Mouse (Mus musculus) MEL (cell line): ENCODE results near the gene Ptk7. TPM values are rescaled to one million over a fixed set of nuclear protein-coding genes. Genes with fewer than 3 reads are reported as not detected.

Experiments
- DNase-seq: peaks from one replicate; pipeline ENCODE4 v3.0.0; 2011; ENCODE audit warnings: low read depth, low spot score
- H3K27ac ChIP-seq: 2 replicates; pipeline ENCODE4 v1.5.1; 2012; ENCODE audit warnings: low read depth, mild to moderate bottlenecking, control low read depth, low read length, moderate library complexity; ENCODE audit not compliant: control insufficient read depth
- H3K27me3 ChIP-seq, 2 experiments: fragments of 150-350 bp in 1 of 2; sonication (generic) in 1 of 2; 2 replicates each; pipeline ENCODE4 v1.6.1; 2012; ENCODE audit warnings: low read length in 2 of 2, mild to moderate bottlenecking in 2 of 2, improper control_type of control experiment in 1 of 2, moderate library complexity in 1 of 2; ENCODE audit not compliant: insufficient read depth in 2 of 2, control insufficient read depth in 1 of 2
- H3K36me3 ChIP-seq, 2 experiments: 2 replicates each; pipeline ENCODE4 v1.6.1; 2012 to 2014; ENCODE audit warnings: low read length in 2 of 2, improper control_type of control experiment in 1 of 2, inconsistent platforms in 1 of 2, mild to moderate bottlenecking in 1 of 2; ENCODE audit not compliant: insufficient read depth in 2 of 2, control insufficient read depth in 1 of 2
- H3K4me1 ChIP-seq, 2 experiments: fragments of 150-350 bp in 1 of 2; sonication (generic) in 1 of 2; 2 replicates each; pipeline ENCODE4 v1.6.1; 2012; ENCODE audit warnings: low read length in 2 of 2, improper control_type of control experiment in 1 of 2, mild to moderate bottlenecking in 1 of 2; ENCODE audit not compliant: insufficient read depth in 2 of 2, control insufficient read depth in 1 of 2
- H3K4me3 ChIP-seq, 2 experiments: fragments of 150-350 bp in 1 of 2; sonication (generic) in 1 of 2; 2 replicates each; pipeline ENCODE4 v1.5.1; 2012; ENCODE audit warnings: low read depth in 2 of 2, low read length in 2 of 2, mild to moderate bottlenecking in 2 of 2, moderate library complexity in 2 of 2, control low read depth in 1 of 2, improper control_type of control experiment in 1 of 2; ENCODE audit not compliant: control insufficient read depth in 1 of 2, insufficient read depth in 1 of 2
- H3K79me2 ChIP-seq: 2 replicates; pipeline ENCODE4 v1.6.1; 2012; ENCODE audit warnings: mild to moderate bottlenecking, low read length, moderate library complexity; ENCODE audit not compliant: control insufficient read depth, poor library complexity, insufficient read depth
- H3K9ac ChIP-seq: 2 replicates; pipeline ENCODE4 v1.6.1; 2012; ENCODE audit warnings: low read depth, mild to moderate bottlenecking, control low read depth, low read length, moderate library complexity; ENCODE audit not compliant: control insufficient read depth, poor library complexity, severe bottlenecking
- H3K9me3 ChIP-seq: fragments of 150-350 bp; sonication (generic); replicated peaks from 2 replicates; pipeline ENCODE4 v1.6.1; 2012; ENCODE audit warnings: mild to moderate bottlenecking, low read length, improper control_type of control experiment, moderate library complexity; ENCODE audit not compliant: insufficient read depth
- ELF1 ChIP-seq: IDR thresholded peaks from 2 replicates; pipeline ENCODE4 v1.6.1; 2014; ENCODE audit warnings: low read depth, mild to moderate bottlenecking, inconsistent platforms, low read length, improper control_type of control experiment, moderate library complexity
- GABPA ChIP-seq: IDR thresholded peaks from 2 replicates; pipeline ENCODE4 v1.6.1; 2012; ENCODE audit warnings: low read depth, mild to moderate bottlenecking, inconsistent platforms, low read length, improper control_type of control experiment, moderate library complexity
- GATA1 ChIP-seq: IDR thresholded peaks from 2 replicates; pipeline ENCODE4 v1.6.1; 2011; ENCODE audit warnings: low read depth, low read length, improper control_type of control experiment
- JUND ChIP-seq: IDR thresholded peaks from 2 replicates; pipeline ENCODE4 v1.6.1; 2011; ENCODE audit warnings: low read depth, mild to moderate bottlenecking, improper control_type of control experiment, low read length
- KAT2A ChIP-seq: conservative IDR thresholded peaks from 2 replicates; pipeline ENCODE4 v1.6.1; 2012; ENCODE audit warnings: low read depth, low read length, improper control_type of control experiment, inconsistent platforms
- MAX ChIP-seq: IDR thresholded peaks from 2 replicates; pipeline ENCODE4 v1.6.1; 2011; ENCODE audit warnings: low read length, improper control_type of control experiment
- MAZ ChIP-seq: IDR thresholded peaks from 2 replicates; pipeline ENCODE4 v1.6.1; 2012; ENCODE audit warnings: low read depth, mild to moderate bottlenecking, inconsistent platforms, low read length, improper control_type of control experiment
- MXI1 ChIP-seq: IDR thresholded peaks from 2 replicates; pipeline ENCODE4 v1.6.1; 2011; ENCODE audit warnings: mild to moderate bottlenecking, low read depth, low read length, improper control_type of control experiment
- MYB ChIP-seq: IDR thresholded peaks from 2 replicates; pipeline ENCODE4 v1.6.1; 2011; ENCODE audit warnings: mild to moderate bottlenecking, low read depth, low read length, improper control_type of control experiment
- MYC ChIP-seq: IDR thresholded peaks from 2 replicates; pipeline ENCODE4 v1.6.1; 2011; ENCODE audit warnings: low read depth, mild to moderate bottlenecking, low read length, improper control_type of control experiment, moderate library complexity
- NRF1 ChIP-seq: IDR thresholded peaks from 2 replicates; pipeline ENCODE4 v1.6.1; 2014; ENCODE audit warnings: low read depth, mild to moderate bottlenecking, inconsistent platforms, low read length, improper control_type of control experiment, moderate library complexity; ENCODE audit not compliant: poor library complexity, insufficient read depth, severe bottlenecking
- POLR2AphosphoS2 ChIP-seq: IDR thresholded peaks from 2 replicates; pipeline ENCODE4 v1.6.1; 2011; ENCODE audit warnings: low read length, improper control_type of control experiment
- POLR2AphosphoS5 ChIP-seq: IDR thresholded peaks from 2 replicates; pipeline ENCODE4 v1.6.1; 2012; ENCODE audit warnings: low read depth, borderline replicate concordance, mild to moderate bottlenecking, inconsistent platforms, low read length, moderate library complexity, mixed read lengths
- RCOR1 ChIP-seq: IDR thresholded peaks from 2 replicates; pipeline ENCODE4 v1.6.1; 2012; ENCODE audit warnings: low read depth, mild to moderate bottlenecking, inconsistent platforms, low read length, improper control_type of control experiment
- SIN3A ChIP-seq: IDR thresholded peaks from 2 replicates; pipeline ENCODE4 v1.6.1; 2012; ENCODE audit warnings: low read length, improper control_type of control experiment, inconsistent platforms
- TAL1 ChIP-seq: IDR thresholded peaks from 2 replicates; pipeline ENCODE4 v1.6.1; 2012; ENCODE audit warnings: mild to moderate bottlenecking, inconsistent platforms, low read length, moderate library complexity, mixed read lengths
- TCF12 ChIP-seq: IDR thresholded peaks from 2 replicates; pipeline ENCODE4 v1.6.1; 2014; ENCODE audit warnings: low read depth, mild to moderate bottlenecking, inconsistent platforms, low read length, improper control_type of control experiment, moderate library complexity
- UBTF ChIP-seq: IDR thresholded peaks from 2 replicates; pipeline ENCODE4 v1.6.1; 2012; ENCODE audit warnings: low read depth, mild to moderate bottlenecking, inconsistent platforms, low read length, improper control_type of control experiment, moderate library complexity, borderline replicate concordance; ENCODE audit not compliant: insufficient read depth
- USF1 ChIP-seq: IDR thresholded peaks from 2 replicates; pipeline ENCODE4 v1.6.1; 2014; ENCODE audit warnings: low read depth, mild to moderate bottlenecking, inconsistent platforms, low read length, improper control_type of control experiment, moderate library complexity
- USF2 ChIP-seq, 2 experiments: IDR thresholded peaks; 2 replicates each; pipeline ENCODE4 v1.6.1; 2011 to 2012; ENCODE audit warnings: improper control_type of control experiment in 2 of 2, low read length in 2 of 2, borderline replicate concordance in 1 of 2, inconsistent platforms in 1 of 2, low read depth in 1 of 2, mild to moderate bottlenecking in 1 of 2; ENCODE audit not compliant: insufficient read depth in 1 of 2
- ZC3H11A ChIP-seq: IDR thresholded peaks from 2 replicates; pipeline ENCODE4 v1.6.1; 2012; ENCODE audit warnings: low read depth, mild to moderate bottlenecking, inconsistent platforms, low read length, improper control_type of control experiment
- ZKSCAN1 ChIP-seq: IDR thresholded peaks from 2 replicates; pipeline ENCODE4 v1.6.1; 2012; ENCODE audit warnings: low read depth, mild to moderate bottlenecking, inconsistent platforms, low read length, improper control_type of control experiment, moderate library complexity
- polyA plus RNA-seq, 2 experiments: library from polyadenylated mRNA; stranded (reverse) in 1 of 2; unstranded in 1 of 2; fragments of >175 nt in 1 of 2; fragments of >200 nt in 1 of 2; gene quantifications; 2 replicates each; pipeline versions ENCODE4 v1.2.1 to v1.2.4; 2012; ENCODE audit warnings: low replicate concordance in 2 of 2, low read depth in 1 of 2; ENCODE audit not compliant: insufficient read length in 2 of 2, insufficient read depth in 1 of 2, missing spikeins in 1 of 2
- total RNA-seq: library from RNA; depleted of rRNA; stranded (reverse); fragments of 300-350 nt; gene quantifications from 2 replicates; pipeline ENCODE4 v1.2.3, GENCODE M21; 2012

Gene Ptk7
- total and polyA plus RNA-seq, 3 experiments, result 0.04 to 0.10 TPM; not detected in 1

DNA sequence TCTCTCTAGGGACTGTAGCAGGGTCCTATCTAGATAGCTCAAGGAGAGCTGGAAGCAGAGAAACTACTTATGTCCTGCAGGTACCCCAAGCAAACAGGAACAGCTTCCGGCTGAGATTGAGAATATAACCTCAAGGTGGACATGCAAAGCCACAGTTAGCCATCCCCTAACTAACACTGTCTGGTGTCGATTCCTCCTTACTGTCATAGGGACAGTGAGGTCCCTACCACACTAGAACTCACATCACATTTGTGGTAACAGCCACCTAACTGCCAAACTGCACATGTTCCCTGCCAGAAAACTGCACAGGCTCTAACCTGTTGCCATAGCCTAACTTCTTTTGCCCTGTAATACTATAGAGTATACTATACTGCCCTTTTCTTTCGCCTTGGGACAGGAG lies 75.4 kb downstream of the Ptk7 start:
- Histone ChIP-seq H3K4me1 (peaks cover 2 to 14% of the 10 kb centered on the region in 2 experiments; a peak in 3 of 4 replicates), H3K9ac (no peak overlapping the region), H3K27me3 (no peaks in the 10 kb centered on the region), H3K4me3 (no peak overlapping the region; a peak in 1 of 4 replicates), H3K36me3 (peaks cover 0 to 9% of the 10 kb centered on the region in 2 experiments; a peak in 3 of 4 replicates), H3K9me3 (no peaks in the 10 kb centered on the region), H3K79me2 (peaks cover 26% of the 10 kb centered on the region), H3K27ac (no peak overlapping the region)
- TF ChIP-seq USF1 (no peak), ZKSCAN1 (no peak), NRF1 (no peak), USF2 (IDR thresholded peaks at IDR 0.05; ENCODE audit: borderline replicate concordance in 1 of 2, insufficient read depth in 1 of 2, low read depth in 1 of 2, low read length in 2 of 2) (no peak), MYC (no peak), KAT2A (no peak), ELF1 (no peak), POLR2AphosphoS2 (no peak), TCF12 (no peak), GABPA (no peak), MAZ (no peak), ZC3H11A (no peak), JUND (no peak), MXI1 (no peak)
- DNase-seq, result peak; percentile 16

DNA sequence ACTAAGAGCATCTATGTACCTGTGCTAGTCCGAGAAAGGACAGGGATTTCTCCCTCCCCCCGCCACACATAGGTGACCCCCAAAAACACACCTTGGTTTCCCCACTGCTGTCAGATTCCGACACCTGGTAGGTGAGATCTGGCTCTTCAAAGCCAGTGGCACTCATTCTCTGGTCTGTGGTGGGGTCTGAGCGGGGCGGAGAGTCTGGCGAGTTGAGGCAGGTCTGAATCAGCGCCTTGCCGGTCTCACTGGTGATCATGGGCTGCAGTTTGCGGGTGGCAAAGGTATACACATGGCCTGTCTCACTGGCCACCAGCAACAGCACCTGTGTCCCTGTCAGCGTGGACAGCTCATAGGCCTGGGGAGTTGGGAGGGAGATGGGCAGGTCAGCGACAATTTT lies 75.8 kb downstream of the Ptk7 start:
- H3K27me3 ChIP-seq, result no peaks in the 10 kb centered on the region
- H3K79me2 ChIP-seq, result peaks cover 26% of the 10 kb centered on the region
- H3K36me3 ChIP-seq, result peaks cover 0 to 9% of the 10 kb centered on the region in 2 experiments; a peak in 3 of 4 replicates
- H3K9ac ChIP-seq, result no peak overlapping the region
- TF ChIP-seq ZKSCAN1, result no peak
- no peak for TF ChIP-seq POLR2AphosphoS5
- no peak for TF ChIP-seq UBTF
- TF ChIP-seq GATA1, result no peak
- TF ChIP-seq MYB, result no peak
- no peak for TF ChIP-seq SIN3A
- no peak for TF ChIP-seq GABPA
- TF ChIP-seq TCF12, result no peak
- no peak for TF ChIP-seq MAX
- TF ChIP-seq RCOR1, result no peak
- TF ChIP-seq TAL1, result no peak
- H3K4me3 ChIP-seq, result no peak overlapping the region
- no peak for DNase-seq
- H3K27ac ChIP-seq, result no peak overlapping the region
- no peaks in the 10 kb centered on the region for H3K9me3 ChIP-seq
- H3K4me1 ChIP-seq, result peaks cover 2 to 14% of the 10 kb centered on the region in 2 experiments; a peak in 3 of 4 replicates
